Mouse (Mus musculus) lung, embryonic 16.5 days (tissue): ENCODE measurements at regions not wholly inside any gene's neighbourhood (a gene's known extent, or its start where the extent isn't known, plus 50 kb on each side); places are given as distances from the start of the nearest gene placed in this dataset.

Source experiments
- ATAC-seq: fragments of 200-750 bp; cut with Nextera tagmentation; 2 replicates; pipeline ENCODE4 v1.8.0; 2017; ENCODE audit warnings: low read depth, mild to moderate bottlenecking, moderate library complexity
- H3K27ac ChIP-seq: fragments of 300-500 bp; sonication (generic); 2 replicates; pipeline ENCODE4 v1.5.1; 2014; ENCODE audit warnings: mild to moderate bottlenecking, control low read depth, low read length
- H3K27me3 ChIP-seq: fragments of 300-500 bp; sonication (generic); 2 replicates; pipeline ENCODE4 v1.6.1; 2014; ENCODE audit warnings: low read depth, low read length, mixed read lengths; ENCODE audit not compliant: control insufficient read depth, insufficient read depth
- H3K36me3 ChIP-seq: fragments of 300-500 bp; sonication (generic); 2 replicates; pipeline ENCODE4 v1.6.1; 2014; ENCODE audit warnings: low read length; ENCODE audit not compliant: control insufficient read depth, insufficient read depth
- H3K4me1 ChIP-seq: fragments of 300-500 bp; sonication (generic); replicated peaks from 2 replicates; pipeline ENCODE4 v1.6.1; 2014; ENCODE audit warnings: low read length, mixed read lengths; ENCODE audit not compliant: control insufficient read depth, insufficient read depth
- H3K4me2 ChIP-seq: fragments of 300-500 bp; sonication (generic); 2 replicates; pipeline ENCODE4 v1.6.1; 2014; ENCODE audit warnings: low read depth, low read length, control low read depth
- H3K4me3 ChIP-seq: fragments of 300-500 bp; sonication (generic); 2 replicates; pipeline ENCODE4 v1.5.1; 2014; ENCODE audit warnings: mild to moderate bottlenecking, low read length, control low read depth
- H3K9ac ChIP-seq: fragments of 300-500 bp; sonication (generic); 2 replicates; pipeline ENCODE4 v1.6.1; 2014; ENCODE audit warnings: low read length, control low read depth
- H3K9me3 ChIP-seq: fragments of 300-500 bp; sonication (generic); 2 replicates; pipeline ENCODE4 v1.6.1; 2016; ENCODE audit warnings: low read length; ENCODE audit not compliant: control insufficient read depth
- WGBS: fragments of 180-500 bp; shearing (Covaris S2); extraction: QIAGEN DNeasy Blood & Tissue Kit; methylation state at CpG from one replicate; pipeline ENCODE4 v1.1.7; 2014; 5-methylcytosine and 5-hydroxymethylcytosine counted together

DNA sequence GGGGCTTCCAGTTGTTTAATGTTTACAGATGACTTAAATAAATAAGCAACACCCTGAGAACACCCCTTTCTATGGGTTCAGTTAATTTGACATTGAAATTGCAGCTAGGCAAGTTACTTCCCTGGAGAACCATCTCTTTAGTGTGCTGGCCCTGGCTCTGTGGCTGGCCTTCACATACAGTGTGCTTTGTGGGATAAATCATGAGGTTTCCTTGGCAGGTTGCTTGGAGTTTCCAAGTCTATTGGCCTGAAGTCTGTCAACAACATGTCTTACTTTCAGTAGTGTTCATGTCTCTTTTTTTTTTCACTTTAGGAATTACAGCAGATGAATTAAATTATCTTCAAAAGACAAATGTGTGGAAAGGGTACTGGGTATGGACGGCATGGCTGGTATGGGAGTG, 359.2 kb upstream of the Dph6 start:
- H3K4me2 ChIP-seq: no peak overlapping the region
- no peaks in the 10 kb centered on the region for H3K4me1 ChIP-seq
- H3K4me3 ChIP-seq: no peak overlapping the region
- no peak overlapping the region for H3K27ac ChIP-seq
- no peaks in the 10 kb centered on the region for H3K9me3 ChIP-seq
- WGBS: 83% methylated on average over 1 of the region's 1 CpGs
- no peaks in the 10 kb centered on the region for H3K27me3 ChIP-seq
- H3K9ac ChIP-seq: no peak overlapping the region
- ATAC-seq: no peak
- no peaks in the 10 kb centered on the region for H3K36me3 ChIP-seq

DNA sequence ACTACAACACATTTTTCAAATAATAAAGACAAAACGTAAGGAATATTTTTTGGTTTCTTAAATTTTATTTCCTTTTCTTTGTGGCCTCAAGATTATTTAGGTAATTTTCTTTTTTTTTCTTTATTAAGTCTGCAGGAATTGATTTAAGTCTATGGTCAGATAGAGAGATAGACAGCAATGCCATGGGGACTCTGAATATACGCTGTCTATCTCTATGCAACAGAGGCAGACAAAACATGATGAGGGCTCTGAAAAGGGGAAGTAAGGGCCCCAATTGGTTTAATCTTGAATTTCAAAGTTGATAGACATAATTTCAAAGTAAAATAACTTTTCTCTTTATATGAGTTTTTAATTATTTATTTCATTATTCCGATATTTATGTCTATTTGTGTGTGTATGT, 372.0 kb upstream of the Dph6 start:
- Histone ChIP-seq H3K9ac (no peak overlapping the region), H3K4me2 (no peak overlapping the region), H3K27ac (no peak overlapping the region), H3K4me3 (no peak overlapping the region), H3K27me3 (no peaks in the 10 kb centered on the region), H3K4me1 (no peaks in the 10 kb centered on the region), H3K9me3 (no peaks in the 10 kb centered on the region), H3K36me3 (no peaks in the 10 kb centered on the region)
- WGBS: 90% methylated on average over 3 of the region's 3 CpGs
- no peak for ATAC-seq

DNA sequence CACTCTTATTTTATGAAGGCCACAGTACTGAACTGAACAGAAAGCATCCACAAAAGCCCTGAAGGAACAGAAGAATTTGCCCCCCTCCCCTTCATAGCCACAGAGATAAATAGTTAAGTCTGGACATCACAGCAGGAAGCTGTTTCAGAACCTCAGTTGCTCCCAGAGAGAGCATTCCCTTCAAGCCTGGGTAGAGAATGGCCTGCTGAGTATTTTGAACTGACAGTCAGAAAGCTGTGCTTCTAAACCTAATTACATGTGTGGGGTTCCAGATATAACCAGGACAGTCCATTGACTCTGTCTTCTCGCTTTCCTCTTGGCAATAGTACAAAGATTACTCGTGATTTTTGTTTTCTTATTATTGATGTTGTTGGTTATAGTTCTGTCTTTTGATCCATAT, 376.4 kb upstream of the Dph6 start:
- Histone ChIP-seq H3K27me3 (no peaks in the 10 kb centered on the region), H3K9me3 (no peaks in the 10 kb centered on the region), H3K4me3 (no peak overlapping the region), H3K4me2 (no peak overlapping the region), H3K9ac (no peak overlapping the region), H3K27ac (no peak overlapping the region), H3K36me3 (no peaks in the 10 kb centered on the region), H3K4me1 (no peaks in the 10 kb centered on the region)
- WGBS: 37% methylated on average over 2 of the region's 2 CpGs
- ATAC-seq: no peak; the same call in 1 of the 2 replicates

DNA sequence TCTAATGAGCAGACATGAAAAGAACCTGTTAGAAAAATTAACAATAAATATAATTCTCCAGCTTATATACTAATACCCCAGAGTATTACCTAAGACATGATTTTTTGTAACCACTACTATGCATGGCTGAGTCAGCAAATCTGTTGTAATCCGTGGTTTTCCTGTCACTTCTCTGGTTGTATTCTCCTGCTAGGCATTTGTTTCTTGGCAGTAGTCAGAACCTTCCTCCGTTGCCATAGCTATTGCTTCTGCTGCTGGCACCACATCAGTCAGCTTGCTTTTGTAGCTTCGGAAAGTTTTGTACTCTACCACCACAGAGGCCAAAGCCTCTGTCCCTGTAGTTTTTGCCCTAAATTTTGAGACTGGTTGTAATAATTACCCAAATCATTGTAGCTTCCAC, 381.4 kb upstream of the Dph6 start:
- H3K4me2 ChIP-seq: no peak overlapping the region
- no peaks in the 10 kb centered on the region for H3K36me3 ChIP-seq
- no peak overlapping the region for H3K27ac ChIP-seq
- no peak overlapping the region for H3K4me3 ChIP-seq
- H3K9me3 ChIP-seq: no peaks in the 10 kb centered on the region
- no peaks in the 10 kb centered on the region for H3K4me1 ChIP-seq
- 39% methylated on average over 3 of the region's 3 CpGs for WGBS
- peak; percentile 54 for ATAC-seq
- H3K9ac ChIP-seq: no peak overlapping the region
- H3K27me3 ChIP-seq: no peaks in the 10 kb centered on the region

DNA sequence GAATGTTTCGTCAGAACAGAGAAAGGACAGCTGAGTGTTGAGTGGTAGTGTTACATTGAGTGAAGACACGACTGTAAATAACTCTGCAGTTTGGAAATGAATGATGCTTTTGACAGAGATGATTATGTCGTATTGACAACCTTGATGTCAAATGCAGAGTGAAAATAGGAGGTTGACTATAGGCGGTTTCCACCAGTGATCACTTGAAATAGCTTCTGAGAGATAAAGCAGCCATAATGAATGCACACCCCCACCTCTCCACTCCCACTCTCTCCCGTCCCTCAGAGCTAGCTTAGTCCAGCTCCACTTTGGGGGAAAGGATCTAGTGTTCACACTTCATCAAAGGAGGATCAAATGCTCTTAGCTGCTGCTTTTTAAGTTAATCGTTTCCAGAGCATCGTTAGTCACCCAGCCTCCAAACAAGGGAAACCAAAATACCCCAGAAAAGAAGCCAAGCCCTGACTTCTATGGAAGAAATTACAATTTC, 387.6 kb upstream of the Dph6 start:
- Histone ChIP-seq H3K4me1 (no peaks in the 10 kb centered on the region), H3K9me3 (no peaks in the 10 kb centered on the region), H3K27ac (no peak overlapping the region), H3K9ac (no peak overlapping the region), H3K27me3 (no peaks in the 10 kb centered on the region), H3K4me3 (no peak overlapping the region), H3K4me2 (no peak overlapping the region), H3K36me3 (no peaks in the 10 kb centered on the region)
- no peak for ATAC-seq
- 50% methylated on average over 7 of the region's 7 CpGs for WGBS

DNA sequence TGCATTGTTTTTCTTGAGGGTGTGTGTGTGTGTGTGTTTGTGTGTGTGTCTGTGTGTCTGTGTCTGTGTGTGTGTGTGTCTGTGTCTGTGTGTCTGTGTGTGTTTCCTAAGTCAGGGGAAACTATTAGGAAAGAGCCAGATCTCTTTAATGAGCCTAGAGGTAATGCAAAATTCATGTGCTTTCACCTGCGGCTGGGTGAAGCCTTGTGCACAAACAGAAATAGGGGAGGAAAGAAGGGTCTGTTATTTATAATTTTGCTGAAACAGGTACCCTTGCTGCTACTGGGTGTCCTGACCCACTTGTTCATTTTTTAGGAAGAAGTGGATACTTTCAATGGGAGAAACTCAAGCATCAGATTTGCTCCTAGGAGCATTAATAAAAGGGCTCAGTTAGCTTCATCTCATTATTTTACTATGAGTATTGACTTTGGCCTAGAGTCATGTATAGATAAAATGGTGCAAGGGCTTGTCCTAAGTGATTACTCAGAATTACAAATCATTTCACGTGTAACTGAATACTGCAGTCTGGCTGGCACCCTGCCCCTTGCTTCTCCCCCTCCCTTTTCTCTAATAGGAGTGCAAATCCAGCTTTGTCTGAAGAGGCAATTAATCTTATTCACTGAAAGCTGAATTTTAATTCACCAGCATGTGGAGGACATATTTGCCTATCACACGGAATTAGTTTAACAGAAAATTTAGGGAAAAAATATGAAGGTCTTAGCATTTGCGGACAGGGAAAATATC, 401.7 kb upstream of the Dph6 start:
- Histone ChIP-seq H3K27me3 (no peaks in the 10 kb centered on the region), H3K36me3 (no peaks in the 10 kb centered on the region), H3K9ac (no peak overlapping the region), H3K4me2 (no peak overlapping the region), H3K9me3 (no peaks in the 10 kb centered on the region), H3K27ac (no peak overlapping the region), H3K4me3 (no peak overlapping the region), H3K4me1 (no peaks in the 10 kb centered on the region)
- ATAC-seq: no peak
- WGBS: 63% methylated on average over 4 of the region's 4 CpGs

DNA sequence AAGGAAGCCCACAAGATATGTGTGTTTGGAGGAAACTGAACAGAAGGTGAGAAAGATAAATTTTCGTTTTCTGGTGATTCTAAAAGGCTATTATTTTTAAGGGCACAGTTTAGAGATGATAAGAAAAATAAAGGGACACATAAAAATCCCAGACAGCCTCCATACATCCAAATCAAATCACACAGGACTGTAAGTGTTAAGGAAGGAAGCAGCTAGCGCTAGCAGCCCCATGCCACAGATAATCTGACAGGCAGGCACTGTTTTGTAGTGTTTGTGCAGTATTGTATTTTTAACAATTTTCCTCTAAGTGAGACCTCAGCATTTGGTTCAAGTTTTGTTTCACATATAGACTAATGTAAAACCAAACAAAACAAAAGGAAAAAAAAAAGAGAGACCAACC, 402.4 kb upstream of the Dph6 start:
- no peak for ATAC-seq
- Histone ChIP-seq H3K9me3 (no peaks in the 10 kb centered on the region), H3K4me2 (no peak overlapping the region), H3K4me1 (no peaks in the 10 kb centered on the region), H3K9ac (no peak overlapping the region), H3K27me3 (no peaks in the 10 kb centered on the region), H3K36me3 (no peaks in the 10 kb centered on the region), H3K27ac (no peak overlapping the region), H3K4me3 (no peak overlapping the region)
- 51% methylated on average over 2 of the region's 2 CpGs for WGBS

DNA sequence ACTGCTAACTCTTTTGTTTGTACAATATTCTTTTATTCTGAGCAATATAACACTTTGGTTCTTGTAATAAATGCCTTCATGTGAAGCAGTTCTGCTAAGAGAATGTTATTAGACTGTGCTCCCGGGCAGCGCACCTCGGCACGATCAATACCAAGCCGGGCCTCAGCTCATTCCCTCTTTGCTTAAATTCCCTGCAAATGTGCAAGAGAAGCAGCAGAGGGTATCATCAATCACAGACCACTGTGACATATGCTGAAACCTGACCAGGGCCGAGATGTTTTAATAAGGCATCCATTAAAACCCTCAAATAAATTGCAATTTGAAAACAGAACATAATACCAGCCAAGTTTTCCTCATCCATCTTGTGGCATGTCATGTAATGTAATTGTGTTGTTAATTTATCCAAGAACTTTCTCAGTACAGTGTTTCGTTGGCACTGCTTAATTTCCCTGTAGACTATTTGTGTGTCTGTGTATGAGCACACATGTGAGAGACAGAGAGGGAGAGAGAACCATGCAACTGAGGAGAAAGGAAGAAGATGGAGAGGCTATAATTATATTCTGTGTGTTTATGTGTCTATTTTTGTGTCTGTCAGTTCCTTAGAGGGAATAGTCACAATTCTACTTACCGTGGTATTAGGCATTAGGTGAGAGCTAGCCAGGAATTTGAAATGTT, 412.9 kb upstream of the Dph6 start:
- ATAC-seq: no peak
- H3K4me2 ChIP-seq: no peak overlapping the region
- 22% methylated on average over 8 of the region's 8 CpGs for WGBS

DNA sequence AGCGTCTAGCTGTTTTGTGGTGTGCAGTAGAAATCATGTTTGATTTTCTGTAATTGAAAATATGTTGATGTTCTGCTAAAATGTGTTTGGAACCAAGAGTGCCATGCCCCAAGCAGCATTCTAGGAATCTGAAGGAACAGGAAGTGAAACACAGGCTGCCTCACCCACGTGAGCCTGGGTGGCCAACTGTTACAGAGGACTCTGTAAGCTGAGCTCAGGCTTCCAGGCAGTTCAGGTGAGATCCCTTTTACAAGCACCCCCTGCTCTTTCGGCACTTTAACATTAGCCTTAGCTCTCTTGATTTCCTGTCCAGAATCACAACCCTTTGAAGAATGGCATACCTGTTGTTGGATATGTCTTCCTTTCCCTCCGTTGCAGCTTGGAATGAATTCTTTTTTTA, 414.9 kb upstream of the Dph6 start:
- ATAC-seq: no peak
- no peaks in the 10 kb centered on the region for H3K36me3 ChIP-seq
- WGBS: 51% methylated on average over 4 of the region's 4 CpGs
- H3K9me3 ChIP-seq: no peaks in the 10 kb centered on the region
- H3K9ac ChIP-seq: no peak overlapping the region
- no peak overlapping the region for H3K4me3 ChIP-seq
- no peaks in the 10 kb centered on the region for H3K4me1 ChIP-seq
- no peak overlapping the region for H3K27ac ChIP-seq
- no peaks in the 10 kb centered on the region for H3K27me3 ChIP-seq
- H3K4me2 ChIP-seq: no peak overlapping the region

More for the DNA sequence above, 412.9 kb upstream of the Dph6 start:
- H3K4me3 ChIP-seq: no peak overlapping the region
- no peaks in the 10 kb centered on the region for H3K4me1 ChIP-seq
- no peaks in the 10 kb centered on the region for H3K27me3 ChIP-seq
- H3K9ac ChIP-seq: no peak overlapping the region
- no peaks in the 10 kb centered on the region for H3K9me3 ChIP-seq
- no peaks in the 10 kb centered on the region for H3K36me3 ChIP-seq
- no peak overlapping the region for H3K27ac ChIP-seq
